Mouse (Mus musculus) embryo, embryonic 11.5 days (tissue): ENCODE measurements around the gene Oosp2.

Experiments used
- DNase-seq: peaks from one replicate; pipeline ENCODE4 v3.0.0-alpha.2; 2012; ENCODE audit warnings: low read depth, low spot score

The Oosp2 gene

DNA sequence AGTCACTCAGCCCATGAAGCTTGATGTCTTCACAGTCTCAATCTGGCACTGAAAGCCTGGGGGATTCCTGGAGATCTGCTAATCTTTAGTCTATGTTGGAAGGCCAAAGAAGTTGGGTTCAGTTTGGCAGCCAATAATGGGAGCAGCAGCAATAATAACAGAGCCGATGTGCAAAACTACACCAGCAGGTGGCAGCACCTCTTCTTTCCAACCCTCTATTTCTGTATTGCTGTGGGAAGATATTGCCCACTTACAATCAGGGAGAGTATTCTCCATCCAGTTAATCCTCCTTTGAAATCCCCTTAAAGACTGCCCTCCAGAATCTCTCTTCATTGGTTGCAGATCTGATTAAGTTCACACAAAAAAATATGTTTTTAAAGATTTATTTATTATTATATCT is 52.2 kb downstream of the Oosp2 start:
- no peak for DNase-seq

DNA sequence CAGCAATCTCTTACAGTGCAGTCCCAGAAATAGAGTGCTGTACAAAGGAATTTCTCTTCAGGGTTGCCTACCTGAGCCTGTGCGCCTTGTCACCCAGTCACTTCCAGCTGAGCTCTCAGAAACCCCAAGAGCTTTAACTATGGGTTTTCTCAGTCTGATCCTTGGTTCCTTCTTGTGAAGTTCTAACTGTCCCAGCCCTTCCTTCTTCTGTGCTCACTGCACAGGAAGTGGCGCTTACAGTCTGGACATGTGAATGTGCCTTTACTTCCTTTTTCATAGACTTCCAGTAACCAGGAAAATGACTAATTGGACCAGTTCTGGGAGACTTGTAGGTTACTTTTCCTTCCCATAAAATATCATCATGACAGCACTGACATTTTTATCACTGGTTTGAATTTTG is 55.8 kb downstream of the Oosp2 start, which contains the start of gene Ms4a6d:
TSS of gene Ms4a6d (minus strand) at position 247 of the 400 bp plus-strand sequence.
- DNase-seq, result no peak

GRCm38 (mm10) chr19:11602026-11602425 is 58.3 kb downstream of the Oosp2 start:
- no peak for DNase-seq

DNA sequence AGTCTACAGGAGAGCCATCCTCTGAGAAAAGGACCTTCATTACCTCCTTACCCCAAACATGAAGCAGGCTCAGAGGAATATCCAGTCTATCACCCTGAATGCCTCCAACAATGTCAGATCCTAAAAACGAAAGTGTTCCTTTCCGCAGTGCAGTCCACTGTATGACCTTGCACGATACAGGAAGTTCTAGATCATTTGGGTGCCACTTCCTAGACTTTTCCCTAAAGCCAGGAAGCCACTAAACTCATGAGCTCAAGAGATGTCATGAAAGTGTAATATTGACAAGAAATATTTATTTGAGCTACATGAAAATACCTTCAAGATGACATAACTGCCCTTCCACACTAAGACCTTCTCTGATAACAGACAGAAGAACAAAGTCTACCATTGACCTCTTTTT is 59.0 kb downstream of the Oosp2 start:
- DNase-seq, result no peak
